Mouse (Mus musculus) liver, embryonic 14.5 days (tissue): ENCODE results near the gene Rapgefl1.

ENCODE experiments used
- CTCF ChIP-seq: IDR thresholded peaks from 2 replicates; pipeline ENCODE4 v1.5.1; 2016; ENCODE audit warnings: antibody characterized with exemption, low read depth, control low read depth
- EP300 ChIP-seq: IDR thresholded peaks from 2 replicates; pipeline ENCODE4 v1.6.1; 2016; ENCODE audit warnings: antibody characterized with exemption, low read depth

DNA sequence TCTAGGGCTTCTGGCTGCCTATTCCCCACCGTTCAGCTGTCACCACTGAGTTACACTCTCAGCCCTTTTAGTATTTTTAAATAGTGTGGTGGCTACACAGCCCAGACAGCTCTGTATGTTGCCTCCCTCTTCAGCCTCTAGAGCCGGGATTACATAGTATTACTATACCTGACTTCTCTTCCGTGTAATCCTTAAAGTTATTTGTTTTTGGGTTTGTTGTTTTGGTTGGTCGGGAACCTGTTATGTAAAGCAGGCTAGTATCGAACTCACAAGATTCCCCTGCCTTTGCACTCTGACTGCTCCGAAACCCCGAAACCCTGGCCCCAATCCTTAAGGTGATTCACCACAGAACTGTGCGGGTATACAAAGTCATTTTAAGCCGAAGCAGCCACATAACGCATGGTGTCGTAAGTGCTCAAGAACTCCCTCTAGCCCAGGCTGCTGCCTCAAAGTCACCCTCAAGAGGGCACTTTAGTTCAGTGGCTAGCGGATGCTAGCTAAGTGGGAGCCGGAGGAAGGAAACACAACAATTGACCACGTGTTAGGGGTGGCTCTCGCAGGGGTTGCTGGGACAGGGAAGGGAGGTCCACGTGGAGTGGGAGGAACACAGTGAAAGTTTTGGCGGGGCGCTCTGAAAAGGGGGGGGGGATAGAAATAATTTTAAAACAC, 47.9 kb upstream of the Rapgefl1 start:
- TF ChIP-seq CTCF (peak; percentile 88), EP300 (no peak)
